Mouse (Mus musculus) midbrain, postnatal 0 days (tissue): ENCODE measurements at regions not wholly inside any gene's neighbourhood (a gene's known extent, or its start where the extent isn't known, plus 50 kb on each side); places are given as distances from the start of the nearest gene placed in this dataset.

Experiments
- ATAC-seq: fragments of 200-750 bp; cut with Nextera tagmentation; 2 replicates; pipeline ENCODE4 v1.8.0; 2017; ENCODE audit warnings: moderate number of reproducible peaks, mild to moderate bottlenecking, moderate TSS enrichment, moderate library complexity; ENCODE audit not compliant: low FRiP score
- DNase-seq: peaks from one replicate; pipeline ENCODE4 v3.0.0-alpha.2; 2015; ENCODE audit warnings: low spot score
- H3K27ac ChIP-seq: fragments of 300-500 bp; sonication (generic); 2 replicates; pipeline ENCODE4 v1.5.1; 2014; ENCODE audit warnings: low read depth, mild to moderate bottlenecking, low read length, mixed read lengths
- H3K27me3 ChIP-seq: fragments of 300-500 bp; sonication (generic); 2 replicates; pipeline ENCODE4 v1.6.1; 2014; ENCODE audit warnings: low read length, control low read depth, mixed read lengths; ENCODE audit not compliant: insufficient read depth
- H3K36me3 ChIP-seq: fragments of 300-500 bp; sonication (generic); 2 replicates; pipeline ENCODE4 v1.6.1; 2014; ENCODE audit warnings: low read length, control low read depth, mixed read lengths; ENCODE audit not compliant: insufficient read depth
- H3K4me1 ChIP-seq: fragments of 300-500 bp; sonication (generic); 2 replicates; pipeline ENCODE4 v1.6.1; 2014; ENCODE audit warnings: mild to moderate bottlenecking, control low read depth, antibody characterized with exemption, low read length, mixed read lengths; ENCODE audit not compliant: insufficient read depth
- H3K4me2 ChIP-seq: fragments of 300-500 bp; sonication (generic); 2 replicates; pipeline ENCODE4 v1.6.1; 2014; ENCODE audit warnings: low read depth, mild to moderate bottlenecking, low read length, mixed read lengths; ENCODE audit not compliant: poor library complexity, severe bottlenecking
- H3K4me3 ChIP-seq: fragments of 300-500 bp; sonication (generic); 2 replicates; pipeline ENCODE4 v1.5.1; 2014; ENCODE audit warnings: low read depth, mild to moderate bottlenecking, low read length, moderate library complexity
- H3K9ac ChIP-seq: fragments of 300-500 bp; sonication (generic); replicated peaks from 2 replicates; pipeline ENCODE4 v1.6.1; 2014; ENCODE audit warnings: mild to moderate bottlenecking, low read length, moderate library complexity, mixed read lengths; ENCODE audit not compliant: poor library complexity, severe bottlenecking
- H3K9me3 ChIP-seq: fragments of 300-500 bp; sonication (generic); 2 replicates; pipeline ENCODE4 v1.6.1; 2016; ENCODE audit warnings: low read length, control low read depth
- CTCF ChIP-seq: IDR thresholded peaks from 2 replicates; pipeline ENCODE4 v1.5.1; 2016; ENCODE audit warnings: antibody characterized with exemption, mild to moderate bottlenecking
- WGBS: fragments of 180-500 bp; shearing (Covaris S2); extraction: QIAGEN DNeasy Blood & Tissue Kit; methylation state at CpG from one replicate; pipeline ENCODE4 v1.1.7; 2014; 5-methylcytosine and 5-hydroxymethylcytosine counted together

DNA sequence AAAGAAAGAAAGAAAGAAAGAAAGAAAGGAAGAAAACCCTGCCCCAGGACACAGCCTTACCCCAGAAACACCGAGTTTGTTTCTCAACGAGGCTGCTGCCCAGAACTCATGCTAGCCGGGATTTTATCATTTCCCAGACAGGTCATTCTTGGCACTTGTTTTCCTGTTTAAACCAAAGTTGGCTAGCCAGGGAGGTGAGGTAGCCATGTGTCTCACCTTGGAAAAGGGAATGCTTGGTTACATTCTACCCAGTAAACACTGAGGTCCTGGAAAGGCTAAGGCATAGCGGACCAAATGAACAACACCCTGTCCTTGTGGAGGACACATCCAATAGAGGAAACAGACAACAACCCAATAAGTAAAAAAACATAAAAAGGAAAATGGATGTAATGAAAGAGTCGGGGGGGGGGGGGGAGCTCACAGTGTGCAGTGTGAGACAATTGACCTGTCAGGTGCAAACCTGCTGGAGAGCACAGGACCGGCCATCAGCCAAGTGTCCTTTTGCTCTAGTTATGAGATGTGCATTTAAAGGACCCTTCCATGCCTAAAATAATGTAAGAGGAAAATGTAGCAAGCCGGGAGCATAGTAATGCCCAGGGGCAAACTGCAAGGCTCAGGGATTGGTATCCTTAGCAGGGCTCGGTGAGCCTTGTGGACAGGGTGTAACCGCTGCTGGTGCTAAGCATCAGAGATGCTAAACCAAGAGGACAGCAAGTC lies 78.2 kb upstream of the Fzd7 start:
- H3K9me3 ChIP-seq: no peaks in the 10 kb centered on the region
- no peaks in the 10 kb centered on the region for H3K4me1 ChIP-seq
- H3K36me3 ChIP-seq: no peaks in the 10 kb centered on the region
- no peak overlapping the region for H3K4me2 ChIP-seq
- 87% methylated on average over 9 of the region's 9 CpGs for WGBS
- no peak overlapping the region for H3K27ac ChIP-seq
- no peak for TF ChIP-seq CTCF
- no peak overlapping the region for H3K4me3 ChIP-seq
- ATAC-seq (no peak), DNase-seq (no peak)
- H3K27me3 ChIP-seq: no peaks in the 10 kb centered on the region
- H3K9ac ChIP-seq: no peak overlapping the region

- Histone ChIP-seq H3K4me1 (no peaks in the 10 kb centered on the region), H3K4me2 (no peak overlapping the region), H3K9ac (no peak overlapping the region), H3K27ac (no peak overlapping the region), H3K27me3 (no peaks in the 10 kb centered on the region), H3K36me3 (no peaks in the 10 kb centered on the region), H3K4me3 (no peak overlapping the region), H3K9me3 (no peaks in the 10 kb centered on the region)
- DNase-seq (no peak), ATAC-seq (no peak)
- 69% methylated on average over 8 of the region's 8 CpGs for WGBS
- TF ChIP-seq CTCF: no peak
These were observed 76.9 kb upstream of the Fzd7 start for GRCm38 (mm10) chr1:59405370-59405769.

- H3K27ac ChIP-seq: no peak overlapping the region
- no peaks in the 10 kb centered on the region for H3K36me3 ChIP-seq
- ATAC-seq: no peak
- H3K4me2 ChIP-seq: no peak overlapping the region
- no peak overlapping the region for H3K9ac ChIP-seq
- no peaks in the 10 kb centered on the region for H3K27me3 ChIP-seq
- no peak overlapping the region for H3K4me3 ChIP-seq
- TF ChIP-seq CTCF: no peak
- no peaks in the 10 kb centered on the region for H3K9me3 ChIP-seq
- DNase-seq: no peak
- 22% methylated on average over 6 of the region's 6 CpGs for WGBS
- no peaks in the 10 kb centered on the region for H3K4me1 ChIP-seq
These were observed 75.4 kb upstream of the Fzd7 start for GRCm38 (mm10) chr1:59406741-59407306.

- DNase-seq: no peak
- Histone ChIP-seq H3K36me3 (no peaks in the 10 kb centered on the region), H3K27ac (no peak overlapping the region), H3K9ac (no peak overlapping the region), H3K4me2 (no peak overlapping the region), H3K9me3 (no peaks in the 10 kb centered on the region), H3K4me1 (no peaks in the 10 kb centered on the region), H3K4me3 (no peak overlapping the region), H3K27me3 (no peaks in the 10 kb centered on the region)
- ATAC-seq: no peak
- 45% methylated on average over 8 of the region's 8 CpGs for WGBS
- TF ChIP-seq CTCF: no peak
These were observed 72.6 kb upstream of the Fzd7 start for GRCm38 (mm10) chr1:59409585-59410160.

- no peak overlapping the region for H3K4me2 ChIP-seq
- no peaks in the 10 kb centered on the region for H3K36me3 ChIP-seq
- no peak overlapping the region for H3K4me3 ChIP-seq
- TF ChIP-seq CTCF: no peak
- H3K4me1 ChIP-seq: no peaks in the 10 kb centered on the region
- no peaks in the 10 kb centered on the region for H3K27me3 ChIP-seq
- WGBS: 93% methylated on average over 8 of the region's 8 CpGs
- no peak for ATAC-seq
- H3K9me3 ChIP-seq: no peaks in the 10 kb centered on the region
- H3K9ac ChIP-seq: no peak overlapping the region
- DNase-seq: no peak
- H3K27ac ChIP-seq: no peak overlapping the region
These were observed 69.0 kb upstream of the Fzd7 start for GRCm38 (mm10) chr1:59413264-59413663.
